Mouse (Mus musculus): ENCODE results near the gene Zfp185.

DNA sequence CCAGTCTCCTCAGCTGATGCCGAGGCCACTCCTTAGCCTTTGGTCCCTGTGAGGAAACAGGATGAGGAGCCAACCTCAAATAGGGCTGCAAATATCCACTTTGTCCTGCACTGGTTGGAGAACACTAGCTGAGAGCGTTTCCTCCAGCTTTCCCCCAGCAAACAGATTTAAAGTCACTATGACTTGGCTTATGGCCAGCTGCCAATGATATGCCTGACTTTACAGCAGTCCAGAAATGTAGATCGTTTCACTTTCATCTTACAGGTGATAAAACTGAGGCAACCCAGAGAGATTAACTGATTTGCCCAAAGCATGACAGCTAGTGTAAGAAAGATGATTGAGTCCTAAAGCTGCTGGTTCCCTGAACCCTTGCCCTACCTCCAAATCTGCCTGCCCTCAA, 8.4 kb downstream of the Zfp185 start:
- TF ChIP-seq GATA1 (IDR thresholded peaks at IDR 0.05; ENCODE audit: borderline replicate concordance, low read length) (no peak), FLI1 (IDR thresholded peaks at IDR 0.05; ENCODE audit: low read length) (no peak)

All from megakaryocyte, embryonic 14.5 days (primary cell).